Mouse (Mus musculus): ENCODE data around the gene Prkg1.

Prkg1 gene

GRCm38 (mm10) chr19:31621716-31622115, 143.1 kb downstream of the Prkg1 start:
- DNase-seq (ENCODE audit: low spot score in 2 of 2) = no peak

GRCm38 (mm10) chr19:31616830-31617229, 148.0 kb downstream of the Prkg1 start:
- no peak for DNase-seq (ENCODE audit: low spot score in 2 of 2)

- DNase-seq (ENCODE audit: low spot score in 2 of 2) = no peak
Measured at GRCm38 (mm10) chr19:31616159-31616558, 148.7 kb downstream of the Prkg1 start.

GRCm38 (mm10) chr19:31613146-31613545, 151.7 kb downstream of the Prkg1 start:
- DNase-seq (ENCODE audit: low spot score in 2 of 2) = no peak

GRCm38 (mm10) chr19:31602578-31602977, 162.3 kb downstream of the Prkg1 start:
- DNase-seq (ENCODE audit: low spot score in 2 of 2) = no peak

GRCm38 (mm10) chr19:31594011-31594410, 170.8 kb downstream of the Prkg1 start:
- no peak for DNase-seq (ENCODE audit: low spot score in 2 of 2)

GRCm38 (mm10) chr19:31590701-31591100, 174.1 kb downstream of the Prkg1 start:
- DNase-seq (ENCODE audit: low spot score in 2 of 2) = no peak

- DNase-seq (ENCODE audit: low spot score in 2 of 2) = no peak
Measured at GRCm38 (mm10) chr19:31577092-31577491, 187.7 kb downstream of the Prkg1 start.

GRCm38 (mm10) chr19:31564329-31564728, 200.5 kb downstream of the Prkg1 start:
- peak; percentile 26 to 27 for DNase-seq (ENCODE audit: low spot score in 2 of 2)

- DNase-seq (ENCODE audit: low spot score in 2 of 2) = no peak
Measured at GRCm38 (mm10) chr19:31546063-31546462, 218.8 kb downstream of the Prkg1 start.

GRCm38 (mm10) chr19:31531249-31531740, 233.5 kb downstream of the Prkg1 start:
- DNase-seq (ENCODE audit: low spot score in 2 of 2) = peak in 1 of 2 experiments; percentile 13

- no peak for DNase-seq (ENCODE audit: low spot score in 2 of 2)
Measured at GRCm38 (mm10) chr19:31530616-31531015, 234.2 kb downstream of the Prkg1 start.

- DNase-seq (ENCODE audit: low spot score in 2 of 2) = no peak
Measured at GRCm38 (mm10) chr19:31529890-31530289, 234.9 kb downstream of the Prkg1 start.

GRCm38 (mm10) chr19:31514490-31514889, 250.3 kb downstream of the Prkg1 start:
- no peak for DNase-seq (ENCODE audit: low spot score in 2 of 2)

GRCm38 (mm10) chr19:31507831-31508230, 257.0 kb downstream of the Prkg1 start:
- DNase-seq (ENCODE audit: low spot score in 2 of 2) = no peak

GRCm38 (mm10) chr19:31506296-31506695, 258.5 kb downstream of the Prkg1 start:
- DNase-seq (ENCODE audit: low spot score in 2 of 2) = no peak

- DNase-seq (ENCODE audit: low spot score in 2 of 2) = no peak
Measured at GRCm38 (mm10) chr19:31505041-31505440, 259.8 kb downstream of the Prkg1 start.

GRCm38 (mm10) chr19:31497386-31497785, 267.4 kb downstream of the Prkg1 start:
- DNase-seq (ENCODE audit: low spot score in 2 of 2) = no peak

- no peak for DNase-seq (ENCODE audit: low spot score in 2 of 2)
Measured at GRCm38 (mm10) chr19:31489606-31490005, 275.2 kb downstream of the Prkg1 start.

GRCm38 (mm10) chr19:31471766-31472165, 293.1 kb downstream of the Prkg1 start:
- no peak for DNase-seq (ENCODE audit: low spot score in 2 of 2)

GRCm38 (mm10) chr19:31460188-31460587, 304.6 kb downstream of the Prkg1 start:
- DNase-seq (ENCODE audit: low spot score in 2 of 2) = no peak

- DNase-seq (ENCODE audit: low spot score in 2 of 2) = no peak
Measured at GRCm38 (mm10) chr19:31444101-31444500, 320.7 kb downstream of the Prkg1 start.

- no peak for DNase-seq (ENCODE audit: low spot score in 2 of 2)
Measured at GRCm38 (mm10) chr19:31442311-31442710, 322.5 kb downstream of the Prkg1 start.

GRCm38 (mm10) chr19:31433446-31433845, 331.4 kb downstream of the Prkg1 start:
- no peak for DNase-seq (ENCODE audit: low spot score in 2 of 2)

All from right cerebral cortex, postnatal 36 days (tissue).